Mouse (Mus musculus): Measurements from ENCODE around the gene Malrd1. TPM values are rescaled to one million over a fixed set of nuclear protein-coding genes. Genes with fewer than 3 reads are reported as not detected.

Gene Malrd1
- polyA plus RNA-seq, 1 experiment from 2014 or later, result 0.34 TPM

GRCm38 (mm10) chr2:15784818-15785217 is 258.5 kb downstream of the Malrd1 start:
- Histone ChIP-seq H3K9ac (replicated peaks; ENCODE audit: low read length) (no peak overlapping the region), H3K27me3 (ENCODE audit: insufficient read depth, low read length) (no peaks in the 10 kb centered on the region), H3K9me3 (ENCODE audit: low read length) (peaks cover 4% of the 10 kb centered on the region), H3K4me1 (ENCODE audit: insufficient read depth, low read length) (no peaks in the 10 kb centered on the region), H3K4me3 (ENCODE audit: low read length) (no peak overlapping the region), H3K36me3 (ENCODE audit: insufficient read depth, low read length) (no peaks in the 10 kb centered on the region), H3K4me2 (replicated peaks; ENCODE audit: low read depth, low read length) (no peak overlapping the region), H3K27ac (ENCODE audit: low read length) (no peak overlapping the region)
- ATAC-seq (ENCODE audit: low FRiP score, low TSS enrichment), result no peak
- 90% methylated on average over 2 of the region's 2 CpGs for WGBS

DNA sequence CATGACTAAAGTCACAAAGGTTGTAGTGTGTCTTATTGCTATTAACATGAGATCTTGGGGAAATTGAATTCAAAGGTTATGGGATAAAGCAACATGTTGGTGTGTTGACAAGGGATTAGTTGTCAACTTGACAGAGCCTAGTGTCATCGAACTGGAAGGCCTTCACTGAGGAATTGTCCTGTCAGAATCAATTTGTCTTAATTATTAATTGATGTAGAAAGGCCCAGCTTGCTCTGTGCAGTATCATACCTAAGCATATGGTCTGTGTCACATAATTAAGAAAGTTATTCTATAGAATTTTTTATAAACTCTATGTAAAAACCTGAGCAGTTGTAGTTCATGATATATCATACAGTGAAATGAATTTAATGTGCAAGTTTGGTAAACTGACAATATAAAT is 289.4 kb downstream of the Malrd1 start:
- no peaks in the 10 kb centered on the region for H3K9me3 ChIP-seq (ENCODE audit: low read length)
- no peak overlapping the region for H3K4me3 ChIP-seq (ENCODE audit: low read length)
- H3K27ac ChIP-seq (ENCODE audit: low read length), result no peak overlapping the region
- H3K36me3 ChIP-seq (ENCODE audit: insufficient read depth, low read length), result no peaks in the 10 kb centered on the region
- no peaks in the 10 kb centered on the region for H3K4me1 ChIP-seq (ENCODE audit: insufficient read depth, low read length)
- no peak for ATAC-seq (ENCODE audit: low FRiP score, low TSS enrichment)
- 67% methylated on average over 1 of the region's 1 CpGs for WGBS
- H3K27me3 ChIP-seq (ENCODE audit: insufficient read depth, low read length), result no peaks in the 10 kb centered on the region
- H3K9ac ChIP-seq (replicated peaks; ENCODE audit: low read length), result no peak overlapping the region
- no peak overlapping the region for H3K4me2 ChIP-seq (replicated peaks; ENCODE audit: low read depth, low read length)

- WGBS, result 25% methylated on average over 7 of the region's 7 CpGs
- no peak for ATAC-seq (ENCODE audit: low FRiP score, low TSS enrichment)
- Histone ChIP-seq H3K4me3 (ENCODE audit: low read length) (no peak overlapping the region), H3K9me3 (ENCODE audit: low read length) (no peaks in the 10 kb centered on the region), H3K4me1 (ENCODE audit: insufficient read depth, low read length) (no peaks in the 10 kb centered on the region), H3K36me3 (ENCODE audit: insufficient read depth, low read length) (no peaks in the 10 kb centered on the region), H3K9ac (replicated peaks; ENCODE audit: low read length) (no peak overlapping the region), H3K4me2 (replicated peaks; ENCODE audit: low read depth, low read length) (no peak overlapping the region), H3K27me3 (ENCODE audit: insufficient read depth, low read length) (no peaks in the 10 kb centered on the region), H3K27ac (ENCODE audit: low read length) (no peak overlapping the region)
These were observed 343.1 kb downstream of the Malrd1 start for GRCm38 (mm10) chr2:15869380-15869779.

DNA sequence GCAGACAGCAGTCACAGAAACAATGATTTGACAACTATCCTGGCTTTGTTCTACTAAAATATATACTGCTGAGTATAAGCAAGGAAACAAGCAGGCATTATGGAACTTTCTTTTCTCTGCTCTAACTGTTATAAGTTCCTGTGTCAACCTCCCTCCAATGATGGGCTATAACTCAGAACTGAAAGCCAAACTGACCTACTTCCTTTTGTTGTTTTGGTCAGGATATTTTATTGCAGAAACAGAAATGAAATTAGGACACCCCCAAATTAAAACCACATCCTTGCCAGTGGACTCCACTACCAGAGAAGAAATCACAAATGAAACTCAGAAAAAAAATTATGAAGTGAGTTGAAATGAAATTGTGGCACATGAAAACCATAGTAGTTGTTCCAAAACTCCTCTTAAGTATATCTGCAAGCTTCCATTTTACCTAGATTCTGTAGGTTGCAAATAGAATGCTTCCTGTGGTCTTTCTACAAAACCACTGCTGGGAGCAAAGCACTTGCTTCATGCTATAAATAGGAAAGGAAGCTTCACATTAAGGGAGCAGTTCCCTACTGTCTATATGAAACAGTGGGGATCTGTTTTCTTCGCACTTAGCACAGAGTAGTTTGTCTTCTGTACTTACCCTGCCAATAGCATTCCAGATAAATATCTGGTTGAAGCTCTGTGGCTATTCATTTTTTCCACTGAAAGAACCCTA is 367.3 kb downstream of the Malrd1 start:
- no peaks in the 10 kb centered on the region for H3K4me1 ChIP-seq (ENCODE audit: insufficient read depth, low read length)
- no peaks in the 10 kb centered on the region for H3K36me3 ChIP-seq (ENCODE audit: insufficient read depth, low read length)
- no peak overlapping the region for H3K4me3 ChIP-seq (ENCODE audit: low read length)
- no peak for ATAC-seq (ENCODE audit: low FRiP score, low TSS enrichment)
- 70% methylated on average over 1 of the region's 1 CpGs for WGBS
- no peaks in the 10 kb centered on the region for H3K27me3 ChIP-seq (ENCODE audit: insufficient read depth, low read length)
- no peaks in the 10 kb centered on the region for H3K9me3 ChIP-seq (ENCODE audit: low read length)
- no peak overlapping the region for H3K27ac ChIP-seq (ENCODE audit: low read length)
- H3K4me2 ChIP-seq (replicated peaks; ENCODE audit: low read depth, low read length), result no peak overlapping the region
- H3K9ac ChIP-seq (replicated peaks; ENCODE audit: low read length), result no peak overlapping the region

DNA sequence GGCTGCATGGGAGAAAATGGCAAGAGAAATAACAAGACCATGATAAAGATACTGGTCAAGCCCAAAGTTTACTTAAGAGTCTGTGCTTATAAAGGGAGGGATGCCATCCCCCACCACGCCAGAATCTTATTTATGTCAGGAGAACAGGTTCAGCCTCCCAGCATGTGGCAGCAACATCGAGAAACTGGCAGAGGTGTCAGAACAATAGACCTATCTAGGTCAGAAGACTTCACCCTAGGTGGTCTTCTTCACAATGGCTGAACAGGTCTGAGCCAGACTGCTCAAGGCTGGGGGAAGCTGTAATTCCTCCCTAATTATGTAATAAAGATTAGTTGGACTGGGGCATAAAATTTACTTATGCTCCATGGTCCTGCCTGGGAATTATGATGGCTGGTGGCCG is 399.2 kb downstream of the Malrd1 start:
- no peak overlapping the region for H3K4me2 ChIP-seq (replicated peaks; ENCODE audit: low read depth, low read length)
- no peaks in the 10 kb centered on the region for H3K27me3 ChIP-seq (ENCODE audit: insufficient read depth, low read length)
- H3K4me1 ChIP-seq (ENCODE audit: insufficient read depth, low read length), result no peaks in the 10 kb centered on the region
- no peak overlapping the region for H3K27ac ChIP-seq (ENCODE audit: low read length)
- H3K4me3 ChIP-seq (ENCODE audit: low read length), result no peak overlapping the region
- ATAC-seq (ENCODE audit: low FRiP score, low TSS enrichment), result no peak
- WGBS, result 33% methylated on average over 3 of the region's 3 CpGs
- H3K36me3 ChIP-seq (ENCODE audit: insufficient read depth, low read length), result no peaks in the 10 kb centered on the region
- H3K9me3 ChIP-seq (ENCODE audit: low read length), result no peaks in the 10 kb centered on the region
- H3K9ac ChIP-seq (replicated peaks; ENCODE audit: low read length), result no peak overlapping the region

GRCm38 (mm10) chr2:15926041-15926440 is 399.8 kb downstream of the Malrd1 start:
- no peaks in the 10 kb centered on the region for H3K27me3 ChIP-seq (ENCODE audit: insufficient read depth, low read length)

DNA sequence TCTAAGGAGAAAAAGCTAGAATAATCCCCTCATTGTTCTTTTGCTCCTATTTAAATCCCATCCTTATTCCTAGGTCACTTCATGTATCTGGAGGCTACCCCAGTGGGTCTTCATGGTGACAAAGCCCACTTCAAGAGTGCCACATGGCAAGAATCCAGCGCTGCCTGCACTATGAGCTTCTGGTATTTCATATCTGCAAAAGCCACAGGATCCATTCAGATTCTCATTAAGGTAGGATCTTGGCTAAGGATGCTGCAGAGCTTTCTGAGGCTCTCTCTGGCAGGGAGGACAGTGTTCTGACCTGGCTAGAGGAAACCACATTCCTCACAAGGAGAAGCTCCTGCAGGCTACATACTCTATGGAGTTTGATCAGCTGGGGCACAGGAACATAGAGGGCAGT is 405.2 kb downstream of the Malrd1 start:
- ATAC-seq (ENCODE audit: low FRiP score, low TSS enrichment), result no peak
- H3K36me3 ChIP-seq (ENCODE audit: insufficient read depth, low read length), result no peaks in the 10 kb centered on the region
- 91% methylated on average over 1 of the region's 1 CpGs for WGBS

More at GRCm38 (mm10) chr2:15926041-15926440, 399.8 kb downstream of the Malrd1 start:
- no peaks in the 10 kb centered on the region for H3K9me3 ChIP-seq (ENCODE audit: low read length)
- H3K27ac ChIP-seq (ENCODE audit: low read length), result no peak overlapping the region
- H3K9ac ChIP-seq (replicated peaks; ENCODE audit: low read length), result no peak overlapping the region
- ATAC-seq (ENCODE audit: low FRiP score, low TSS enrichment), result no peak
- WGBS, result 53% methylated on average over 1 of the region's 1 CpGs
- no peaks in the 10 kb centered on the region for H3K4me1 ChIP-seq (ENCODE audit: insufficient read depth, low read length)
- no peak overlapping the region for H3K4me2 ChIP-seq (replicated peaks; ENCODE audit: low read depth, low read length)
- no peaks in the 10 kb centered on the region for H3K36me3 ChIP-seq (ENCODE audit: insufficient read depth, low read length)
- H3K4me3 ChIP-seq (ENCODE audit: low read length), result no peak overlapping the region

DNA sequence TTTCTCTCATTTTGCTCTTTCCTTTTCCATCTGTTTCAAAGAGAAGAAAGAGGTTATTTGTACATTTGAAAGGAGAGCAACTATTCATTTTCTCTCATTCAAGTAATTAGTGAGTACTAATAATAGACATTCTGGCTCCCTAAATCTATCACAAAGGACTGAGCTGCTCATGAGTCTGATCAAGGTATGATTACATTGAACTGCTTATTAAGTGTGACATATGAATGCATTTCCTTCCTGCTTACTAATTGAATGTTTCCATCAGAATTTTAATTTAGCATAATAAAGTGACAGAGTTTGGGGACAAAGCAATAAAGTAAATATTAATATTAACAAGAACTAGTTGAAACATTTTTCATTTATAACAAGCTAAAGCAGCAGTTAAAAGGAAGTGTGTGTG is 405.6 kb downstream of the Malrd1 start:
- Histone ChIP-seq H3K4me3 (ENCODE audit: low read length) (no peak overlapping the region), H3K36me3 (ENCODE audit: insufficient read depth, low read length) (no peaks in the 10 kb centered on the region), H3K27ac (ENCODE audit: low read length) (no peak overlapping the region)

More for the DNA sequence above, 405.2 kb downstream of the Malrd1 start:
- Histone ChIP-seq H3K27ac (ENCODE audit: low read length) (no peak overlapping the region), H3K4me1 (ENCODE audit: insufficient read depth, low read length) (no peaks in the 10 kb centered on the region), H3K9ac (replicated peaks; ENCODE audit: low read length) (no peak overlapping the region), H3K9me3 (ENCODE audit: low read length) (no peaks in the 10 kb centered on the region), H3K4me3 (ENCODE audit: low read length) (no peak overlapping the region), H3K27me3 (ENCODE audit: insufficient read depth, low read length) (no peaks in the 10 kb centered on the region), H3K4me2 (replicated peaks; ENCODE audit: low read depth, low read length) (no peak overlapping the region)

DNA sequence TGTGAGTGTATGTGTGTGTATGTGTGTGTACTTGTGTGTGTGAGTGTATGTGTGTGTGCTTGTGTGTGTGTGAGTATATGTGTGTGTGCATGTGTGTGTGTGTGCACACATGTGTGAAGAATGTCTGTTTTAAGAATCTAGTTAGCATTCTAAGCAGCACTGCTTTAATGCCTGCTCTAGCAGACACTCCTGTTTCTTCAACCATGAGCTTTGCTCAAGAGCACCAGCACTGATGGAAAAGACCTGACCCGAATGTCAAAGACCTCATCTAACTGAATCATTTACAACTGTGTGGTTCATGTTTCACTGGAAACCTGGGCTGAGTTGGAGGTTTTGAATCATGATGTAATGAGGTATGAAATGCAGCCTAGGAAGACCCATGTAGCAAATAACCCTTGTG is 406.1 kb downstream of the Malrd1 start:
- no peaks in the 10 kb centered on the region for H3K27me3 ChIP-seq (ENCODE audit: insufficient read depth, low read length)
- no peak overlapping the region for H3K4me2 ChIP-seq (replicated peaks; ENCODE audit: low read depth, low read length)
- H3K27ac ChIP-seq (ENCODE audit: low read length), result no peak overlapping the region
- WGBS, result 33% methylated on average over 1 of the region's 1 CpGs
- no peak for ATAC-seq (ENCODE audit: low FRiP score, low TSS enrichment)
- H3K4me1 ChIP-seq (ENCODE audit: insufficient read depth, low read length), result no peaks in the 10 kb centered on the region
- no peaks in the 10 kb centered on the region for H3K36me3 ChIP-seq (ENCODE audit: insufficient read depth, low read length)
- H3K9me3 ChIP-seq (ENCODE audit: low read length), result no peaks in the 10 kb centered on the region
- H3K4me3 ChIP-seq (ENCODE audit: low read length), result no peak overlapping the region
- no peak overlapping the region for H3K9ac ChIP-seq (replicated peaks; ENCODE audit: low read length)

More for the DNA sequence above, 405.6 kb downstream of the Malrd1 start:
- Histone ChIP-seq H3K27me3 (ENCODE audit: insufficient read depth, low read length) (no peaks in the 10 kb centered on the region), H3K4me1 (ENCODE audit: insufficient read depth, low read length) (no peaks in the 10 kb centered on the region), H3K9me3 (ENCODE audit: low read length) (no peaks in the 10 kb centered on the region), H3K4me2 (replicated peaks; ENCODE audit: low read depth, low read length) (no peak overlapping the region), H3K9ac (replicated peaks; ENCODE audit: low read length) (no peak overlapping the region)
- ATAC-seq (ENCODE audit: low FRiP score, low TSS enrichment), result no peak

GRCm38 (mm10) chr2:16002925-16003324 is 476.6 kb downstream of the Malrd1 start:
- Histone ChIP-seq H3K9ac (replicated peaks; ENCODE audit: low read length) (no peak overlapping the region), H3K4me3 (ENCODE audit: low read length) (no peak overlapping the region), H3K36me3 (ENCODE audit: insufficient read depth, low read length) (no peaks in the 10 kb centered on the region), H3K4me1 (ENCODE audit: insufficient read depth, low read length) (no peaks in the 10 kb centered on the region), H3K9me3 (ENCODE audit: low read length) (no peaks in the 10 kb centered on the region), H3K27ac (ENCODE audit: low read length) (no peak overlapping the region), H3K4me2 (replicated peaks; ENCODE audit: low read depth, low read length) (no peak overlapping the region), H3K27me3 (ENCODE audit: insufficient read depth, low read length) (no peaks in the 10 kb centered on the region)
- no peak for ATAC-seq (ENCODE audit: low FRiP score, low TSS enrichment)
- WGBS, result 76% methylated on average over 2 of the region's 2 CpGs
